Mouse (Mus musculus) heart, adult 2 months (tissue): ENCODE data around the gene Dhx58.

ENCODE experiments used
- CTCF ChIP-seq: fragments of 200-600 bp; IDR thresholded peaks from 2 replicates; pipeline ENCODE4 v1.8.1; 2022; ENCODE audit warnings: antibody characterized with exemption, mild to moderate bottlenecking, moderate library complexity
- EP300 ChIP-seq: fragments of 200-500 bp; IDR thresholded peaks from 2 replicates; pipeline ENCODE4 v1.6.1; 2011; ENCODE audit warnings: low read depth, low read length, control low read depth; ENCODE audit not compliant: insufficient read depth
- POLR2A ChIP-seq: fragments of 200-500 bp; IDR thresholded peaks from 2 replicates; pipeline ENCODE4 v1.6.1; 2011; ENCODE audit warnings: mild to moderate bottlenecking, low read depth, low read length, control low read depth; ENCODE audit not compliant: insufficient read depth

- TF ChIP-seq CTCF = peak; percentile 35
- TF ChIP-seq POLR2A = peak; percentile 32; the same call in 1 of the 2 replicates
- TF ChIP-seq EP300 = 0 out of 2 replicates have a peak, but pooled peaks have one; percentile 33
These were observed 34.1 kb upstream of the Dhx58 start, which contains the start of gene Rab5c for GRCm38 (mm10) chr11:100738066-100738604.
